Mouse (Mus musculus) intestine, embryonic 16.5 days (tissue): ENCODE results near the gene Inka2. TPM values are rescaled to one million over a fixed set of nuclear protein-coding genes. Genes with fewer than 3 reads are reported as not detected.
A peak's percentile ranks its signal among the peaks of the same experiment; 100 is the strongest.
"Not testable (repeated sequence)": the region's sequence is repeated elsewhere in the genome, so short reads cannot be mapped to it uniquely, and the experiment has no call there.

ENCODE experiments used
- ATAC-seq: fragments of 200-750 bp; cut with Nextera tagmentation; 2 replicates; pipeline ENCODE4 v1.8.0; 2017; ENCODE audit warnings: moderate TSS enrichment, moderate library complexity
- H3K27ac ChIP-seq: fragments of 300-500 bp; sonication (generic); 2 replicates; pipeline ENCODE4 v1.5.1; 2014; ENCODE audit warnings: mild to moderate bottlenecking, low read length
- H3K27me3 ChIP-seq: fragments of 300-500 bp; sonication (generic); replicated peaks from 2 replicates; pipeline ENCODE4 v1.6.1; 2014; ENCODE audit warnings: low read length, control low read depth, mixed read lengths; ENCODE audit not compliant: control insufficient read depth, insufficient read depth
- H3K36me3 ChIP-seq: fragments of 300-500 bp; sonication (generic); 2 replicates; pipeline ENCODE4 v1.6.1; 2014; ENCODE audit warnings: low read length, control low read depth; ENCODE audit not compliant: control insufficient read depth, insufficient read depth
- H3K4me1 ChIP-seq: fragments of 300-500 bp; sonication (generic); 2 replicates; pipeline ENCODE4 v1.6.1; 2014; ENCODE audit warnings: low read length, control low read depth, mixed read lengths; ENCODE audit not compliant: control insufficient read depth, insufficient read depth
- H3K4me2 ChIP-seq: fragments of 300-500 bp; sonication (generic); 2 replicates; pipeline ENCODE4 v1.6.1; 2014; ENCODE audit warnings: low read depth, low read length, control low read depth
- H3K4me3 ChIP-seq: fragments of 300-500 bp; sonication (generic); 2 replicates; pipeline ENCODE4 v1.5.1; 2014; ENCODE audit warnings: mild to moderate bottlenecking, low read length
- H3K9ac ChIP-seq: fragments of 300-500 bp; sonication (generic); 2 replicates; pipeline ENCODE4 v1.6.1; 2014; ENCODE audit warnings: low read depth, low read length
- H3K9me3 ChIP-seq: fragments of 300-500 bp; sonication (generic); 2 replicates; pipeline ENCODE4 v1.6.1; 2016; ENCODE audit warnings: low read length, control low read depth; ENCODE audit not compliant: control insufficient read depth
- WGBS: fragments of 180-500 bp; shearing (Covaris S2); extraction: QIAGEN DNeasy Blood & Tissue Kit; methylation state at CpG from one replicate; pipeline ENCODE4 v1.1.7; 2014; 5-methylcytosine and 5-hydroxymethylcytosine counted together
- polyA plus RNA-seq: library from polyadenylated mRNA; unstranded; fragments of >200 nt; fragmentation: Nextera tagmentation; extraction: Ambion mirVana; gene quantifications from 2 replicates; pipeline ENCODE4 v1.2.1, GENCODE M21; 2015

Inka2 gene
- polyA plus RNA-seq, 1 experiment from 2014 or later, result 1.7 TPM

GRCm38 (mm10) chr3:105696387-105697147, 7.8 kb upstream of the Inka2 start:
- WGBS, result 61% methylated on average over 17 of the region's 17 CpGs
- Histone ChIP-seq H3K9ac (no peak overlapping the region; the same call in 1 of the 2 replicates), H3K4me1 (peaks cover 3% of the 10 kb centered on the region; the same call in 1 of the 2 replicates), H3K36me3 (no peaks in the 10 kb centered on the region), H3K27me3 (no peaks in the 10 kb centered on the region), H3K4me2 (no peak overlapping the region), H3K4me3 (no peak overlapping the region), H3K27ac (peak overlapping the region; percentile 36; the same call in 1 of the 2 replicates), H3K9me3 (no peaks in the 10 kb centered on the region)
- ATAC-seq, result no peak

GRCm38 (mm10) chr3:105697148-105697441, 7.3 kb upstream of the Inka2 start:
- H3K36me3 ChIP-seq, result no peaks in the 10 kb centered on the region
- H3K9ac ChIP-seq, result no peak overlapping the region
- no peak overlapping the region for H3K4me2 ChIP-seq
- H3K27ac ChIP-seq, result no peak overlapping the region; the same call in 1 of the 2 replicates
- 66% methylated on average over 5 of the region's 5 CpGs for WGBS
- H3K9me3 ChIP-seq, result no peaks in the 10 kb centered on the region
- H3K27me3 ChIP-seq, result no peaks in the 10 kb centered on the region
- peaks cover 3% of the 10 kb centered on the region; the same call in 1 of the 2 replicates for H3K4me1 ChIP-seq
- ATAC-seq, result no peak
- H3K4me3 ChIP-seq, result no peak overlapping the region

- Histone ChIP-seq H3K27me3 (no peaks in the 10 kb centered on the region), H3K9me3 (no peaks in the 10 kb centered on the region), H3K9ac (no peak overlapping the region), H3K36me3 (no peaks in the 10 kb centered on the region), H3K4me3 (no peak overlapping the region), H3K4me1 (peaks cover 3% of the 10 kb centered on the region; the same call in 1 of the 2 replicates), H3K27ac (no peak overlapping the region), H3K4me2 (no peak overlapping the region)
- whole genome bisulfite sequencing, result 50% methylated on average over 1 of the region's 1 CpGs
- ATAC-seq, result no peak
Observed at GRCm38 (mm10) chr3:105698311-105698710, 6.1 kb upstream of the Inka2 start.

- no peak overlapping the region for H3K9ac ChIP-seq
- H3K4me2 ChIP-seq, result no peak overlapping the region
- H3K36me3 ChIP-seq, result no peaks in the 10 kb centered on the region
- H3K9me3 ChIP-seq, result no peaks in the 10 kb centered on the region
- H3K27ac ChIP-seq, result no peak overlapping the region
- no peaks in the 10 kb centered on the region for H3K27me3 ChIP-seq
- H3K4me1 ChIP-seq, result peaks cover 5% of the 10 kb centered on the region
- H3K4me3 ChIP-seq, result no peak overlapping the region
- 0 out of 2 replicates have a peak, but pooled peaks have one; percentile 26 for ATAC-seq
- whole genome bisulfite sequencing, result 33% methylated on average over 3 of the region's 3 CpGs
Observed at GRCm38 (mm10) chr3:105699241-105699933, 5.0 kb upstream of the Inka2 start.

- not testable (repeated sequence) for H3K9me3 ChIP-seq, H3K4me3 ChIP-seq, H3K4me2 ChIP-seq, ATAC-seq, H3K27ac ChIP-seq, H3K9ac ChIP-seq, H3K36me3 ChIP-seq, H3K27me3 ChIP-seq
- 63% methylated on average over 1 of the region's 1 CpGs for WGBS
- H3K4me1 ChIP-seq, result peaks cover 15% of the 10 kb centered on the region
Observed at GRCm38 (mm10) chr3:105700786-105701185, 3.6 kb upstream of the Inka2 start.

DNA sequence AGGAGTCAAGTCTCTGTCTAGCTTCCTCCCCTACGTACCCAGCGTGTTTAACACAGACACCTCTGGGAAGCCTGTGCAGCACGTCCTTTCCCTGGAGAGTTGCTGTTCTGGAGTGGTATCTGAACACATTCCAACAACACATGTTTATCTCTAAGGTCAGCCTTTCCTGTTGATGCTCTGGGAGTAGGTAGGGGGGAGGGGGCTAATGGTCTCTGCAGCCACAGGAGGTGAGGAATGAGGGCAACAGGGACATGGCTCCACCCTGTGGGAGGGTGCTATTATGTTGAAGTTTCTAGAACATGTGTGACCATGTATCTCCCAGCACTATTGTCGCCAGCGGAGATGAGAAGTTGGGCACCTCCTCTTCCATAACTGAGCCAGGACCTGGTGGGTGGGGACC, 3.0 kb upstream of the Inka2 start:
- H3K27me3 ChIP-seq, result peaks cover 7% of the 10 kb centered on the region; the same call in 1 of the 2 replicates
- H3K27ac ChIP-seq, result no peak overlapping the region
- no peaks in the 10 kb centered on the region for H3K36me3 ChIP-seq
- no peak overlapping the region for H3K4me2 ChIP-seq
- peaks cover 15% of the 10 kb centered on the region for H3K4me1 ChIP-seq
- no peak overlapping the region for H3K9ac ChIP-seq
- H3K4me3 ChIP-seq, result no peak overlapping the region
- no peaks in the 10 kb centered on the region for H3K9me3 ChIP-seq
- WGBS, result 41% methylated on average over 5 of the region's 5 CpGs
- ATAC-seq, result no peak

DNA sequence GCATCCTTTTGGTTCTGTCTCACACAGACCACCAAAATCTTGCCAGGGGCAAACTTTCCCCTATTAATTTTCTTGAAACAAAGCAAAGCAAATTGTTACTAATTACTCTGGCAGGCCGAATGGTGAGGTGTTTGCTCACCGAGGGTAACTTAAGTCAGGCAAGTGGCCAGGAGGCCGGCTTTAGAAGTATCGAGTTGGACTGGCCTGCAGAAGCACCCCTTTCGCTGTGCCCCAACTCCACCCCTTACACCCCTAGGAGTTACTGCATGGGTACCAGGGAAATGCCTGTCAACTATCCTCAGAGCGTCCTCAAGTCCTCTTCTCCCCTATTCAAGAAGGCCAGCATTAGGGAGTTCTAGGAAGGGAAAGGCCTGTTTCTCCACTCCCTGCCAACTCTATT, 828 bp upstream of the Inka2 start:
- Histone ChIP-seq H3K27ac (no peak overlapping the region), H3K4me3 (no peak overlapping the region), H3K4me1 (peaks cover 14% of the 10 kb centered on the region), H3K4me2 (no peak overlapping the region; the same call in 1 of the 2 replicates), H3K36me3 (no peaks in the 10 kb centered on the region), H3K9me3 (no peaks in the 10 kb centered on the region), H3K27me3 (peaks cover 7% of the 10 kb centered on the region), H3K9ac (no peak overlapping the region)
- 63% methylated on average over 6 of the region's 6 CpGs for WGBS
- no peak for ATAC-seq

GRCm38 (mm10) chr3:105705061-105705549, 706 bp downstream of the Inka2 start:
- 0 out of 2 replicates have a peak overlapping the region, but pooled peaks have one; percentile 17 for H3K27ac ChIP-seq
- peak overlapping the region; percentile 73 for H3K9ac ChIP-seq
- peak; percentile 59 for ATAC-seq
- no peaks in the 10 kb centered on the region for H3K9me3 ChIP-seq
- peak overlapping the region; percentile 63 for H3K4me3 ChIP-seq
- 0% methylated on average over 28 of the region's 28 CpGs for WGBS
- H3K36me3 ChIP-seq, result no peaks in the 10 kb centered on the region
- H3K4me2 ChIP-seq, result peak overlapping the region; percentile 96
- H3K27me3 ChIP-seq, result peaks cover 7% of the 10 kb centered on the region
- H3K4me1 ChIP-seq, result peaks cover 14% of the 10 kb centered on the region

DNA sequence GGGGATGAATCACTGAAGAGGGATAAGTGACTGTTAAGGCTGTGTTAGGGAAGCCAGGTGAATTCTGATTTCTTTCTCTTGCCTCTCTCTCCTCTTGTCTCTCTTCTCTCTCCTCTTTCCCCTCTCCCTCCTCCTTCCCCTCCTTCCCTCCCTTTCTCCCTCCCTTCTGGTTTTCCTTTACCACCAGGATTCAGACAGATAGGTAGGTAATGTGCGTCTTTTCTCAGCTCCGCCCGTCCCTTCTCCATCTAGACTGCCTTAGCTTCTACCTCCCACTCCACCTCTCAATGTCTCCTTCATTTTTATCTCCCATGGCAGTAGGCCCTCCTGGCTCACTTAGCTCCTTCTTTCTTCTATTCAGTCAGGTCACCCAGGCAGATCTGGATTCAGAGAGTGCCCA, 1.2 kb downstream of the Inka2 start:
- H3K4me1 ChIP-seq, result peaks cover 14% of the 10 kb centered on the region
- WGBS, result 45% methylated on average over 3 of the region's 3 CpGs
- peak overlapping the region; percentile 73 for H3K9ac ChIP-seq
- ATAC-seq, result no peak
- H3K27me3 ChIP-seq, result peaks cover 7% of the 10 kb centered on the region
- peak overlapping the region; percentile 96 for H3K4me2 ChIP-seq
- peak overlapping the region; percentile 63 for H3K4me3 ChIP-seq
- no peak overlapping the region for H3K27ac ChIP-seq
- H3K36me3 ChIP-seq, result no peaks in the 10 kb centered on the region
- no peaks in the 10 kb centered on the region for H3K9me3 ChIP-seq
